Mouse (Mus musculus): Measurements from ENCODE around the gene Mmp20. TPM values are rescaled to one million over a fixed set of nuclear protein-coding genes. Genes with fewer than 3 reads are reported as not detected.

Mmp20 gene
- total RNA-seq, 2 experiments from 2014 or later = not detected

GRCm38 (mm10) chr9:7691790-7692189 is 63.8 kb downstream of the Mmp20 start, which contains the start of gene Mmp7:
TSS of gene Mmp7 (plus strand) at chr9:7692090.
- no peak for DNase-seq

GRCm38 (mm10) chr9:7693961-7694360 is 65.9 kb downstream of the Mmp20 start:
- no peak for DNase-seq

GRCm38 (mm10) chr9:7695646-7696045 is 67.6 kb downstream of the Mmp20 start:
- no peak for DNase-seq

GRCm38 (mm10) chr9:7708698-7709097 is 80.7 kb downstream of the Mmp20 start:
- DNase-seq = no peak

- DNase-seq = no peak
Measured at GRCm38 (mm10) chr9:7711196-7711595, 83.2 kb downstream of the Mmp20 start.

- DNase-seq = peak; percentile 38 to 73
Measured at GRCm38 (mm10) chr9:7714062-7714907, 86.3 kb downstream of the Mmp20 start.

- no peak for DNase-seq
Measured at GRCm38 (mm10) chr9:7714908-7715175, 86.8 kb downstream of the Mmp20 start.

- DNase-seq = no peak
Measured at GRCm38 (mm10) chr9:7721543-7721942, 93.5 kb downstream of the Mmp20 start.

Other genes starting within 250 kb of the Mmp20 start
- not detected for gene Mmp1b, start 240.2 kb upstream of the Mmp20 start, total RNA-seq (2021)
- gene Mmp3, start 182.4 kb upstream of the Mmp20 start, total RNA-seq (2021) = under 1 TPM; 0.20 to 0.62 TPM
- gene Mmp10, start 125.9 kb upstream of the Mmp20 start, total RNA-seq (2021) = not detected
- gene Mmp8, start 69.8 kb upstream of the Mmp20 start, total RNA-seq (2021) = not detected
- gene Mmp27, start 56.8 kb upstream of the Mmp20 start, total RNA-seq (2021) = under 1 TPM in 1 of 2 experiments, not detected in 1; 0.15 TPM
- not detected for gene Mmp7, start 63.9 kb downstream of the Mmp20 start, total RNA-seq (2021)
- gene Tmem123, start 135.8 kb downstream of the Mmp20 start, total RNA-seq (2021) = 10 to 100 TPM; 40.2 to 48.4 TPM
- gene Birc2, start 208.8 kb downstream of the Mmp20 start, total RNA-seq (2021) = 10 to 100 TPM; 25.4 to 29.4 TPM
- gene Birc3, start 245.0 kb downstream of the Mmp20 start, total RNA-seq (2021) = 10 to 100 TPM in 1 of 2 experiments, 1 to 10 TPM in 1; 9.4 to 13.8 TPM